Mouse (Mus musculus) midbrain, embryonic 12.5 days (tissue): ENCODE measurements around the gene Rbp4. TPM values are rescaled to one million over a fixed set of nuclear protein-coding genes. Genes with fewer than 3 reads are reported as not detected.

Source experiments
- ATAC-seq: fragments of 200-750 bp; cut with Nextera tagmentation; 2 replicates; pipeline ENCODE4 v1.8.0; 2017; ENCODE audit warnings: low read depth, moderate TSS enrichment, moderate library complexity; ENCODE audit not compliant: low FRiP score
- H3K27ac ChIP-seq: fragments of 300-500 bp; sonication (generic); replicated peaks from 2 replicates; pipeline ENCODE4 v1.5.1; 2016; ENCODE audit warnings: mild to moderate bottlenecking
- H3K27me3 ChIP-seq: fragments of 300-500 bp; sonication (generic); 2 replicates; pipeline ENCODE4 v1.6.1; 2016; ENCODE audit warnings: mild to moderate bottlenecking
- H3K36me3 ChIP-seq: fragments of 300-500 bp; sonication (generic); 2 replicates; pipeline ENCODE4 v1.6.1; 2016
- H3K4me1 ChIP-seq: fragments of 300-500 bp; sonication (generic); 2 replicates; pipeline ENCODE4 v1.6.1; 2016
- H3K4me2 ChIP-seq: fragments of 300-500 bp; sonication (generic); replicated peaks from 2 replicates; pipeline ENCODE4 v1.6.1; 2016; ENCODE audit warnings: mild to moderate bottlenecking, moderate library complexity
- H3K4me3 ChIP-seq: fragments of 300-500 bp; sonication (generic); 2 replicates; pipeline ENCODE4 v1.5.1; 2016; ENCODE audit warnings: mild to moderate bottlenecking
- H3K9ac ChIP-seq: fragments of 300-500 bp; sonication (generic); replicated peaks from 2 replicates; pipeline ENCODE4 v1.6.1; 2016; ENCODE audit warnings: mild to moderate bottlenecking, moderate library complexity
- H3K9me3 ChIP-seq: fragments of 300-500 bp; sonication (generic); 2 replicates; pipeline ENCODE4 v1.6.1; 2016; ENCODE audit warnings: mild to moderate bottlenecking
- WGBS: fragments of 180-500 bp; shearing (Covaris S2); methylation state at CpG from one replicate; pipeline ENCODE4 v1.1.7; 2016; 5-methylcytosine and 5-hydroxymethylcytosine counted together
- polyA plus RNA-seq: library from polyadenylated mRNA; unstranded; fragments of >200 nt; fragmentation: Nextera tagmentation; extraction: Ambion mirVana; gene quantifications from 2 replicates; pipeline ENCODE4 v1.2.1, GENCODE M21; 2016

The Rbp4 gene
- polyA plus RNA-seq, 1 experiment from 2014 or later, result 1.8 TPM

- 81% methylated on average over 4 of the region's 4 CpGs for WGBS
- H3K4me1 ChIP-seq, result no peaks in the 10 kb centered on the region
- no peak overlapping the region for H3K9ac ChIP-seq
- ATAC-seq, result no peak
- H3K4me2 ChIP-seq, result no peak overlapping the region
- H3K4me3 ChIP-seq, result no peak overlapping the region
- no peaks in the 10 kb centered on the region for H3K27me3 ChIP-seq
- no peaks in the 10 kb centered on the region for H3K36me3 ChIP-seq
- no peak overlapping the region for H3K27ac ChIP-seq
- H3K9me3 ChIP-seq, result no peaks in the 10 kb centered on the region
Observed at GRCm38 (mm10) chr19:38085841-38086240, 39.2 kb downstream of the Rbp4 start.

- Histone ChIP-seq H3K27ac (no peak overlapping the region), H3K4me3 (no peak overlapping the region), H3K4me2 (no peak overlapping the region), H3K9me3 (no peaks in the 10 kb centered on the region), H3K4me1 (no peaks in the 10 kb centered on the region), H3K36me3 (no peaks in the 10 kb centered on the region), H3K27me3 (no peaks in the 10 kb centered on the region), H3K9ac (no peak overlapping the region)
- no peak for ATAC-seq
- WGBS, result 82% methylated on average over 5 of the region's 5 CpGs
Observed at GRCm38 (mm10) chr19:38082931-38083525, 42.1 kb downstream of the Rbp4 start.

- 82% methylated on average over 3 of the region's 3 CpGs for WGBS
- H3K27ac ChIP-seq, result no peak overlapping the region
- H3K9ac ChIP-seq, result no peak overlapping the region
- no peaks in the 10 kb centered on the region for H3K9me3 ChIP-seq
- no peak overlapping the region for H3K4me2 ChIP-seq
- H3K27me3 ChIP-seq, result no peaks in the 10 kb centered on the region
- ATAC-seq, result no peak
- no peak overlapping the region for H3K4me3 ChIP-seq
- H3K4me1 ChIP-seq, result no peaks in the 10 kb centered on the region
- no peaks in the 10 kb centered on the region for H3K36me3 ChIP-seq
Observed at GRCm38 (mm10) chr19:38081361-38081760, 43.7 kb downstream of the Rbp4 start.

- H3K4me1 ChIP-seq, result no peaks in the 10 kb centered on the region
- no peak overlapping the region for H3K4me2 ChIP-seq
- 78% methylated on average over 3 of the region's 3 CpGs for WGBS
- H3K4me3 ChIP-seq, result no peak overlapping the region
- H3K36me3 ChIP-seq, result peaks cover 7% of the 10 kb centered on the region
- H3K9me3 ChIP-seq, result no peaks in the 10 kb centered on the region
- no peak overlapping the region for H3K9ac ChIP-seq
- no peak overlapping the region for H3K27ac ChIP-seq
- ATAC-seq, result no peak
- H3K27me3 ChIP-seq, result no peaks in the 10 kb centered on the region
Observed at GRCm38 (mm10) chr19:38077851-38078540, 47.1 kb downstream of the Rbp4 start.

GRCm38 (mm10) chr19:38076251-38076650, 48.8 kb downstream of the Rbp4 start:
- H3K27me3 ChIP-seq, result no peaks in the 10 kb centered on the region
- WGBS, result 87% methylated on average over 2 of the region's 2 CpGs
- no peak overlapping the region for H3K9ac ChIP-seq
- H3K36me3 ChIP-seq, result peaks cover 22% of the 10 kb centered on the region
- no peaks in the 10 kb centered on the region for H3K4me1 ChIP-seq
- no peak overlapping the region for H3K27ac ChIP-seq
- no peak overlapping the region for H3K4me2 ChIP-seq
- ATAC-seq, result no peak
- H3K4me3 ChIP-seq, result no peak overlapping the region
- H3K9me3 ChIP-seq, result no peaks in the 10 kb centered on the region

- 83% methylated on average over 11 of the region's 11 CpGs for WGBS
- Histone ChIP-seq H3K9me3 (no peaks in the 10 kb centered on the region), H3K4me3 (no peak overlapping the region), H3K9ac (no peak overlapping the region), H3K4me1 (no peaks in the 10 kb centered on the region), H3K36me3 (peaks cover 34% of the 10 kb centered on the region), H3K27ac (no peak overlapping the region), H3K27me3 (no peaks in the 10 kb centered on the region), H3K4me2 (no peak overlapping the region)
- no peak for ATAC-seq
Observed at GRCm38 (mm10) chr19:38075051-38075450, 50.0 kb downstream of the Rbp4 start.

- Histone ChIP-seq H3K4me1 (no peaks in the 10 kb centered on the region), H3K36me3 (peaks cover 49% of the 10 kb centered on the region), H3K9ac (no peak overlapping the region), H3K27ac (no peak overlapping the region), H3K4me2 (no peak overlapping the region), H3K9me3 (no peaks in the 10 kb centered on the region), H3K4me3 (no peak overlapping the region), H3K27me3 (no peaks in the 10 kb centered on the region)
- 96% methylated on average over 5 of the region's 5 CpGs for WGBS
- no peak for ATAC-seq
Observed at GRCm38 (mm10) chr19:38073226-38073625, 51.9 kb downstream of the Rbp4 start.

Other genes with a start within 250 kb of the Rbp4 start
- 4.8 and 5.5 TPM in 2 replicates for gene Myof, start 81.7 kb downstream of the Rbp4 start, polyA plus RNA-seq
- 41.8 and 42.7 TPM in 2 replicates for gene Cep55, start 70.3 kb downstream of the Rbp4 start, polyA plus RNA-seq
- gene Ffar4, start 28.2 kb downstream of the Rbp4 start, polyA plus RNA-seq, result not detected in 2 replicates
- gene Pde6c, start 7.5 kb upstream of the Rbp4 start, polyA plus RNA-seq, result 0.09 and 0.14 TPM in 2 replicates
- 51.5 and 53.0 TPM in 2 replicates for gene Fra10ac1, start 98.9 kb upstream of the Rbp4 start, polyA plus RNA-seq
- gene Lgi1, start 139.3 kb upstream of the Rbp4 start, polyA plus RNA-seq, result 3.6 and 4.1 TPM in 2 replicates